Mouse (Mus musculus): ENCODE measurements around the gene Abcg4.

Gene Abcg4

GRCm38 (mm10) chr9:44319887-44320798 lies 31.7 kb upstream of the Abcg4 start, which contains the start of gene C2cd2l:
Gene C2cd2l (minus strand): TSS chr9:44320285.
- DNase-seq (ENCODE audit: low spot score), result peak; percentile 97

- DNase-seq (ENCODE audit: low spot score), result peak; percentile 53
Measured at GRCm38 (mm10) chr9:44319105-44319886, 30.9 kb upstream of the Abcg4 start.

- no peak for DNase-seq (ENCODE audit: low spot score)
Measured at GRCm38 (mm10) chr9:44318826-44319095, 30.3 kb upstream of the Abcg4 start.

GRCm38 (mm10) chr9:44318076-44318825 lies 29.8 kb upstream of the Abcg4 start:
- DNase-seq (ENCODE audit: low spot score), result no peak

GRCm38 (mm10) chr9:44317452-44317851 lies 29.0 kb upstream of the Abcg4 start:
- DNase-seq (ENCODE audit: low spot score), result no peak

GRCm38 (mm10) chr9:44314910-44315309 lies 26.5 kb upstream of the Abcg4 start:
- no peak for DNase-seq (ENCODE audit: low spot score)

GRCm38 (mm10) chr9:44314257-44314547 lies 25.8 kb upstream of the Abcg4 start:
- no peak for DNase-seq (ENCODE audit: low spot score)

- no peak for DNase-seq (ENCODE audit: low spot score)
Measured at GRCm38 (mm10) chr9:44313476-44314256, 25.3 kb upstream of the Abcg4 start.

GRCm38 (mm10) chr9:44311136-44312134 lies 23.0 kb upstream of the Abcg4 start:
- DNase-seq (ENCODE audit: low spot score), result no peak

- no peak for DNase-seq (ENCODE audit: low spot score)
Measured at GRCm38 (mm10) chr9:44310750-44311135, 22.3 kb upstream of the Abcg4 start.

- no peak for DNase-seq (ENCODE audit: low spot score)
Measured at GRCm38 (mm10) chr9:44309756-44310155, 21.3 kb upstream of the Abcg4 start.

GRCm38 (mm10) chr9:44307248-44307647 lies 18.8 kb upstream of the Abcg4 start:
- DNase-seq (ENCODE audit: low spot score), result no peak

GRCm38 (mm10) chr9:44306532-44306931 lies 18.1 kb upstream of the Abcg4 start:
- no peak for DNase-seq (ENCODE audit: low spot score)

GRCm38 (mm10) chr9:44305466-44306079 lies 17.2 kb upstream of the Abcg4 start, which contains the start of gene Hinfp:
Gene Hinfp (minus strand): TSS chr9:44305671.
- peak; percentile 100 for DNase-seq (ENCODE audit: low spot score)

GRCm38 (mm10) chr9:44300001-44300400 lies 11.6 kb upstream of the Abcg4 start:
- DNase-seq (ENCODE audit: low spot score), result peak; percentile 34

GRCm38 (mm10) chr9:44292490-44292889 lies 4.1 kb upstream of the Abcg4 start:
- peak; percentile 38 for DNase-seq (ENCODE audit: low spot score)

GRCm38 (mm10) chr9:44288959-44289291 lies 510 bp upstream of the Abcg4 start:
- no peak for DNase-seq (ENCODE audit: low spot score)

- DNase-seq (ENCODE audit: low spot score), result peak; percentile 77
Measured at GRCm38 (mm10) chr9:44287401-44288075, 877 bp downstream of the Abcg4 start.

- DNase-seq (ENCODE audit: low spot score), result no peak
Measured at GRCm38 (mm10) chr9:44287003-44287400, 1.4 kb downstream of the Abcg4 start.
